35 mouse cellular contexts compared by ENCODE assay signal in the genomic region with DNA sequence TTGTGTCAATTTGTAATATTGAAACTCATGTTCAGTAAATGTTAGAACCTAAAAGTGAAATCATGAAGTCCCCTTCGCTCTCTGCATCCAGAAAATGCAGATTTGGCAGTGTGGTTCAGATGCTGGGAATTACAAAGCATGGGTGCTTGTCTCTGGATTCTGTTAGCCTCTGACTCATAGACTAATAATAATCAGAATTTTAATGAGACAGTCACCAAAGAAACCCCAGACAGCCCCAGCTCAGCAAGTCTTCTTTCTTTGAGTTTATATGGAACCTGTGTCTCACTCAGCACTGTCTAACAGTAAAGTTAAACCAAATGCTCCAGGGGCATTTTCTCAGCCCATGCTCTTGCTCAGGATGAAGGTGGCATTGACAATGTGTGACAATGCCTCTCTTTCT.
"Had no signal": no experiment of that assay in that cellular context is flagged by ENCODE, and none has a peak within 500 bp of the region (broad histone marks: within the 10 kb centered on the region; RNA-seq: fewer than 3 reads in every experiment).

No protein-coding gene starts in this region.

- H3K4me3 ChIP-seq: heart, embryonic 12.5 days; heart, embryonic 13.5 days; heart, embryonic 15.5 days; hindbrain, embryonic 10.5 days; hindbrain, embryonic 12.5 days; hindbrain, embryonic 13.5 days; hindbrain, embryonic 15.5 days; intestine, embryonic 15.5 days; kidney, embryonic 15.5 days; layer of hippocampus, adult 2 months; left cerebral cortex, adult 2 months had no signal

- ATAC-seq: hindbrain, embryonic 16.5 days; hindbrain, postnatal 0 days; inflammation-experienced regulatory T-cells, adult 6 months; intestine, embryonic 15.5 days; intestine, embryonic 16.5 days; intestine, postnatal 0 days had no signal

- H3K36me3 ChIP-seq: heart, embryonic 12.5 days; heart, embryonic 13.5 days; heart, embryonic 15.5 days; hindbrain, embryonic 10.5 days; hindbrain, embryonic 12.5 days; hindbrain, embryonic 13.5 days; hindbrain, embryonic 15.5 days; intestine, embryonic 15.5 days; kidney, embryonic 15.5 days had no signal

- H3K27me3 ChIP-seq: heart, embryonic 12.5 days; heart, embryonic 13.5 days; heart, embryonic 15.5 days; hindbrain, embryonic 12.5 days; hindbrain, embryonic 13.5 days; hindbrain, embryonic 15.5 days; intestine, embryonic 15.5 days; kidney, embryonic 15.5 days had no signal

- H3K4me1 ChIP-seq: heart, embryonic 12.5 days; heart, embryonic 13.5 days; heart, embryonic 15.5 days; hindbrain, embryonic 10.5 days; hindbrain, embryonic 12.5 days; hindbrain, embryonic 13.5 days; hindbrain, embryonic 15.5 days; intestine, embryonic 15.5 days; kidney, embryonic 15.5 days had no signal

- H3K9ac ChIP-seq: heart, embryonic 12.5 days; heart, embryonic 13.5 days; heart, embryonic 15.5 days; hindbrain, embryonic 12.5 days; hindbrain, embryonic 13.5 days; hindbrain, embryonic 14.5 days; hindbrain, embryonic 15.5 days; intestine, embryonic 15.5 days; kidney, embryonic 15.5 days had no signal

- DNase-seq: heart, postnatal 10 days; heart, postnatal 14 days; heart, postnatal 36 days; heart, postnatal 4 days; kidney, adult 11 months; kidney, adult 18-20 months; kidney, adult 2 months; kidney, adult 8-10 months; kidney, adult 9 months; kidney, postnatal 10 days; kidney, postnatal 14 days; kidney, postnatal 25 days; kidney, postnatal 36 days; kidney, postnatal 4 days; layer of hippocampus, adult 9-11 months; layer of hippocampus, postnatal 36 days had no signal

- H3K27ac ChIP-seq: heart, embryonic 13.5 days; heart, embryonic 15.5 days; hindbrain, embryonic 10.5 days; hindbrain, embryonic 12.5 days; hindbrain, embryonic 13.5 days; hindbrain, embryonic 14.5 days; hindbrain, embryonic 15.5 days; hindbrain, postnatal 0 days; intestine, embryonic 15.5 days; kidney, embryonic 15.5 days; kidney, postnatal 0 days; layer of hippocampus, adult 2 months; left cerebral cortex, adult 2 months had no signal

- H3K4me2 ChIP-seq: heart, embryonic 11.5 days; heart, embryonic 12.5 days; heart, embryonic 13.5 days; heart, embryonic 15.5 days; hindbrain, embryonic 12.5 days; hindbrain, embryonic 13.5 days; hindbrain, embryonic 14.5 days; hindbrain, embryonic 15.5 days; intestine, embryonic 15.5 days; kidney, embryonic 15.5 days had no signal

- H3K9me3 ChIP-seq: heart, embryonic 12.5 days; heart, embryonic 13.5 days; heart, embryonic 15.5 days; hindbrain, embryonic 10.5 days; hindbrain, embryonic 12.5 days; hindbrain, embryonic 13.5 days; hindbrain, embryonic 15.5 days; intestine, embryonic 15.5 days; kidney, embryonic 15.5 days had no signal
